Mouse (Mus musculus) MEL (cell line): ENCODE measurements around the gene Tsc22d3. TPM values are rescaled to one million over a fixed set of nuclear protein-coding genes. Genes with fewer than 3 reads are reported as not detected.

Source experiments
- DNase-seq: peaks from one replicate; pipeline ENCODE4 v3.0.0; 2011; ENCODE audit warnings: low read depth, low spot score
- H3K27ac ChIP-seq: 2 replicates; pipeline ENCODE4 v1.5.1; 2012; ENCODE audit warnings: low read depth, mild to moderate bottlenecking, control low read depth, low read length, moderate library complexity; ENCODE audit not compliant: control insufficient read depth
- H3K27me3 ChIP-seq, 2 experiments: fragments of 150-350 bp in 1 of 2; sonication (generic) in 1 of 2; 2 replicates each; pipeline ENCODE4 v1.6.1; 2012; ENCODE audit warnings: low read length in 2 of 2, mild to moderate bottlenecking in 2 of 2, improper control_type of control experiment in 1 of 2, moderate library complexity in 1 of 2; ENCODE audit not compliant: insufficient read depth in 2 of 2, control insufficient read depth in 1 of 2
- H3K36me3 ChIP-seq, 2 experiments: 2 replicates each; pipeline ENCODE4 v1.6.1; 2012 to 2014; ENCODE audit warnings: low read length in 2 of 2, improper control_type of control experiment in 1 of 2, inconsistent platforms in 1 of 2, mild to moderate bottlenecking in 1 of 2; ENCODE audit not compliant: insufficient read depth in 2 of 2, control insufficient read depth in 1 of 2
- H3K4me1 ChIP-seq, 2 experiments: fragments of 150-350 bp in 1 of 2; sonication (generic) in 1 of 2; 2 replicates each; pipeline ENCODE4 v1.6.1; 2012; ENCODE audit warnings: low read length in 2 of 2, improper control_type of control experiment in 1 of 2, mild to moderate bottlenecking in 1 of 2; ENCODE audit not compliant: insufficient read depth in 2 of 2, control insufficient read depth in 1 of 2
- H3K4me3 ChIP-seq, 2 experiments: fragments of 150-350 bp in 1 of 2; sonication (generic) in 1 of 2; 2 replicates each; pipeline ENCODE4 v1.5.1; 2012; ENCODE audit warnings: low read depth in 2 of 2, low read length in 2 of 2, mild to moderate bottlenecking in 2 of 2, moderate library complexity in 2 of 2, control low read depth in 1 of 2, improper control_type of control experiment in 1 of 2; ENCODE audit not compliant: control insufficient read depth in 1 of 2, insufficient read depth in 1 of 2
- H3K79me2 ChIP-seq: 2 replicates; pipeline ENCODE4 v1.6.1; 2012; ENCODE audit warnings: mild to moderate bottlenecking, low read length, moderate library complexity; ENCODE audit not compliant: control insufficient read depth, poor library complexity, insufficient read depth
- H3K9ac ChIP-seq: 2 replicates; pipeline ENCODE4 v1.6.1; 2012; ENCODE audit warnings: low read depth, mild to moderate bottlenecking, control low read depth, low read length, moderate library complexity; ENCODE audit not compliant: control insufficient read depth, poor library complexity, severe bottlenecking
- H3K9me3 ChIP-seq: fragments of 150-350 bp; sonication (generic); replicated peaks from 2 replicates; pipeline ENCODE4 v1.6.1; 2012; ENCODE audit warnings: mild to moderate bottlenecking, low read length, improper control_type of control experiment, moderate library complexity; ENCODE audit not compliant: insufficient read depth
- BHLHE40 ChIP-seq: IDR thresholded peaks from 2 replicates; pipeline ENCODE4 v1.6.1; 2012; ENCODE audit warnings: low read depth, mild to moderate bottlenecking, inconsistent platforms, low read length, improper control_type of control experiment, borderline replicate concordance
- CHD1 ChIP-seq: IDR thresholded peaks from 2 replicates; pipeline ENCODE4 v1.6.1; 2012; ENCODE audit warnings: low read depth, mild to moderate bottlenecking, inconsistent platforms, low read length, improper control_type of control experiment
- CHD2 ChIP-seq: IDR thresholded peaks from 2 replicates; pipeline ENCODE4 v1.6.1; 2011; ENCODE audit warnings: low read length, improper control_type of control experiment
- E2F4 ChIP-seq: IDR thresholded peaks from 2 replicates; pipeline ENCODE4 v1.6.1; 2011; ENCODE audit warnings: low read depth, low read length, improper control_type of control experiment, borderline replicate concordance
- EP300 ChIP-seq, 2 experiments: IDR thresholded peaks; 2 replicates each; pipeline ENCODE4 v1.6.1; 2011; ENCODE audit warnings: improper control_type of control experiment in 2 of 2, low read length in 2 of 2, low read depth in 1 of 2, mild to moderate bottlenecking in 1 of 2
- ETS1 ChIP-seq: IDR thresholded peaks from 2 replicates; pipeline ENCODE4 v1.6.1; 2012; ENCODE audit warnings: low read depth, mild to moderate bottlenecking, inconsistent platforms, low read length, improper control_type of control experiment, moderate library complexity
- GABPA ChIP-seq: IDR thresholded peaks from 2 replicates; pipeline ENCODE4 v1.6.1; 2012; ENCODE audit warnings: low read depth, mild to moderate bottlenecking, inconsistent platforms, low read length, improper control_type of control experiment, moderate library complexity
- GATA1 ChIP-seq: IDR thresholded peaks from 2 replicates; pipeline ENCODE4 v1.6.1; 2011; ENCODE audit warnings: low read depth, low read length, improper control_type of control experiment
- HCFC1 ChIP-seq: IDR thresholded peaks from 2 replicates; pipeline ENCODE4 v1.6.1; 2012; ENCODE audit warnings: low read depth, mild to moderate bottlenecking, inconsistent platforms, low read length, improper control_type of control experiment, moderate library complexity
- KAT2A ChIP-seq: conservative IDR thresholded peaks from 2 replicates; pipeline ENCODE4 v1.6.1; 2012; ENCODE audit warnings: low read depth, low read length, improper control_type of control experiment, inconsistent platforms
- MAFK ChIP-seq: IDR thresholded peaks from 2 replicates; pipeline ENCODE4 v1.6.1; 2011; ENCODE audit warnings: low read depth, mild to moderate bottlenecking, low read length, improper control_type of control experiment, borderline replicate concordance
- MAZ ChIP-seq: IDR thresholded peaks from 2 replicates; pipeline ENCODE4 v1.6.1; 2012; ENCODE audit warnings: low read depth, mild to moderate bottlenecking, inconsistent platforms, low read length, improper control_type of control experiment
- MEF2A ChIP-seq: IDR thresholded peaks from 2 replicates; pipeline ENCODE4 v1.6.1; 2014; ENCODE audit warnings: low read depth, mild to moderate bottlenecking, inconsistent platforms, low read length, improper control_type of control experiment; ENCODE audit not compliant: poor library complexity, insufficient replicate concordance, severe bottlenecking; ENCODE audit errors: extremely low read depth
- MXI1 ChIP-seq: IDR thresholded peaks from 2 replicates; pipeline ENCODE4 v1.6.1; 2011; ENCODE audit warnings: mild to moderate bottlenecking, low read depth, low read length, improper control_type of control experiment
- MYB ChIP-seq: IDR thresholded peaks from 2 replicates; pipeline ENCODE4 v1.6.1; 2011; ENCODE audit warnings: mild to moderate bottlenecking, low read depth, low read length, improper control_type of control experiment
- MYC ChIP-seq: IDR thresholded peaks from 2 replicates; pipeline ENCODE4 v1.6.1; 2011; ENCODE audit warnings: low read depth, mild to moderate bottlenecking, low read length, improper control_type of control experiment, moderate library complexity
- NRF1 ChIP-seq: IDR thresholded peaks from 2 replicates; pipeline ENCODE4 v1.6.1; 2014; ENCODE audit warnings: low read depth, mild to moderate bottlenecking, inconsistent platforms, low read length, improper control_type of control experiment, moderate library complexity; ENCODE audit not compliant: poor library complexity, insufficient read depth, severe bottlenecking
- POLR2AphosphoS2 ChIP-seq: IDR thresholded peaks from 2 replicates; pipeline ENCODE4 v1.6.1; 2011; ENCODE audit warnings: low read length, improper control_type of control experiment
- RCOR1 ChIP-seq: IDR thresholded peaks from 2 replicates; pipeline ENCODE4 v1.6.1; 2012; ENCODE audit warnings: low read depth, mild to moderate bottlenecking, inconsistent platforms, low read length, improper control_type of control experiment
- SIN3A ChIP-seq: IDR thresholded peaks from 2 replicates; pipeline ENCODE4 v1.6.1; 2012; ENCODE audit warnings: low read length, improper control_type of control experiment, inconsistent platforms
- TBP ChIP-seq: IDR thresholded peaks from 2 replicates; pipeline ENCODE4 v1.8.0; 2011; ENCODE audit warnings: low read depth, low read length, improper control_type of control experiment
- TCF12 ChIP-seq: IDR thresholded peaks from 2 replicates; pipeline ENCODE4 v1.6.1; 2014; ENCODE audit warnings: low read depth, mild to moderate bottlenecking, inconsistent platforms, low read length, improper control_type of control experiment, moderate library complexity
- USF1 ChIP-seq: IDR thresholded peaks from 2 replicates; pipeline ENCODE4 v1.6.1; 2014; ENCODE audit warnings: low read depth, mild to moderate bottlenecking, inconsistent platforms, low read length, improper control_type of control experiment, moderate library complexity
- USF2 ChIP-seq, 2 experiments: IDR thresholded peaks; 2 replicates each; pipeline ENCODE4 v1.6.1; 2011 to 2012; ENCODE audit warnings: improper control_type of control experiment in 2 of 2, low read length in 2 of 2, borderline replicate concordance in 1 of 2, inconsistent platforms in 1 of 2, low read depth in 1 of 2, mild to moderate bottlenecking in 1 of 2; ENCODE audit not compliant: insufficient read depth in 1 of 2
- ZC3H11A ChIP-seq: IDR thresholded peaks from 2 replicates; pipeline ENCODE4 v1.6.1; 2012; ENCODE audit warnings: low read depth, mild to moderate bottlenecking, inconsistent platforms, low read length, improper control_type of control experiment
- ZMIZ1 ChIP-seq: IDR thresholded peaks from 2 replicates; pipeline ENCODE4 v1.6.1; 2012; ENCODE audit warnings: low read depth, mild to moderate bottlenecking, inconsistent platforms, low read length, improper control_type of control experiment, moderate library complexity
- ZNF384 ChIP-seq: IDR thresholded peaks from 2 replicates; pipeline ENCODE4 v1.6.1; 2012; ENCODE audit warnings: low read depth, mild to moderate bottlenecking, inconsistent platforms, low read length, improper control_type of control experiment
- polyA plus RNA-seq, 2 experiments: library from polyadenylated mRNA; stranded (reverse) in 1 of 2; unstranded in 1 of 2; fragments of >175 nt in 1 of 2; fragments of >200 nt in 1 of 2; gene quantifications; 2 replicates each; pipeline versions ENCODE4 v1.2.1 to v1.2.4; 2012; ENCODE audit warnings: low replicate concordance in 2 of 2, low read depth in 1 of 2; ENCODE audit not compliant: insufficient read length in 2 of 2, insufficient read depth in 1 of 2, missing spikeins in 1 of 2
- total RNA-seq: library from RNA; depleted of rRNA; stranded (reverse); fragments of 300-350 nt; gene quantifications from 2 replicates; pipeline ENCODE4 v1.2.3, GENCODE M21; 2012

Gene Tsc22d3
- total and polyA plus RNA-seq, 3 experiments, result 29.5 to 32.7 TPM; not detected in 1

- TF ChIP-seq NRF1 (no peak), RCOR1 (peak; percentile 27; the same call in 1 of the 2 replicates), HCFC1 (no peak), CHD1 (no peak), MXI1 (no peak), USF2 (IDR thresholded peaks at IDR 0.05; ENCODE audit: borderline replicate concordance in 1 of 2, insufficient read depth in 1 of 2, low read depth in 1 of 2, low read length in 2 of 2) (no peak), KAT2A (no peak), GATA1 (peak; percentile 11; the same call in 1 of the 2 replicates), GABPA (no peak), USF1 (no peak), SIN3A (no peak), MYB (no peak), ZMIZ1 (no peak), EP300 (IDR thresholded peaks at IDR 0.05; ENCODE audit: low read depth in 1 of 2, low read length in 2 of 2) (peak in 1 of 2 experiments; percentile 52; a peak in 1 of 4 replicates), CHD2 (no peak), TBP (no peak)
- TF ChIP-seq, all 39 proteins: peak for 3
- H3K9ac ChIP-seq, result no peak overlapping the region
- no peaks in the 10 kb centered on the region for H3K27me3 ChIP-seq
- no peaks in the 10 kb centered on the region for H3K9me3 ChIP-seq
- peaks cover 18 to 31% of the 10 kb centered on the region in 2 experiments for H3K4me1 ChIP-seq
- peak; percentile 56 for DNase-seq
- H3K36me3 ChIP-seq, result peaks cover 0 to 32% of the 10 kb centered on the region in 2 experiments; a peak in 2 of 4 replicates
- no peaks in the 10 kb centered on the region for H3K79me2 ChIP-seq
- H3K4me3 ChIP-seq, result no peak overlapping the region
- no peak overlapping the region for H3K27ac ChIP-seq
Measured at GRCm38 (mm10) chrX:140569595-140569994, 30.9 kb downstream of the Tsc22d3 start.

GRCm38 (mm10) chrX:140567711-140568407 is 32.6 kb downstream of the Tsc22d3 start:
- H3K36me3 ChIP-seq, result peaks cover 0 to 27% of the 10 kb centered on the region in 2 experiments; a peak in 2 of 4 replicates
- TF ChIP-seq EP300 (IDR thresholded peaks at IDR 0.05; ENCODE audit: low read depth in 1 of 2, low read length in 2 of 2), result peak; percentile 93 to 99
- no peak for TF ChIP-seq MEF2A
- peak; percentile 98 for TF ChIP-seq TCF12
- 0 out of 2 replicates have a peak, but pooled peaks have one; percentile 29 for TF ChIP-seq POLR2AphosphoS2
- TF ChIP-seq ZNF384, result peak; percentile 40; the same call in 1 of the 2 replicates
- TF ChIP-seq MXI1, result peak; percentile 51
- no peak for TF ChIP-seq MAZ
- 0 out of 2 replicates have a peak, but pooled peaks have one; percentile 1 for TF ChIP-seq ZC3H11A
- peak; percentile 87 for TF ChIP-seq RCOR1
- TF ChIP-seq MAFK, result peak; percentile 68; the same call in 1 of the 2 replicates
- TF ChIP-seq USF2 (IDR thresholded peaks at IDR 0.05; ENCODE audit: borderline replicate concordance in 1 of 2, insufficient read depth in 1 of 2, low read depth in 1 of 2, low read length in 2 of 2), result no peak
- no peak for TF ChIP-seq E2F4
- 0 out of 2 replicates have a peak, but pooled peaks have one; percentile 22 for TF ChIP-seq TBP
- TF ChIP-seq ETS1, result peak; percentile 100
- peak; percentile 97 for TF ChIP-seq SIN3A
- TF ChIP-seq MYB, result peak; percentile 42
- TF ChIP-seq BHLHE40, result peak; percentile 74; the same call in 1 of the 2 replicates
- TF ChIP-seq MYC, result peak; percentile 82
- no peak for TF ChIP-seq CHD1

More at GRCm38 (mm10) chrX:140567711-140568407, 32.6 kb downstream of the Tsc22d3 start:
- no peaks in the 10 kb centered on the region for H3K79me2 ChIP-seq
- no peak overlapping the region for H3K4me3 ChIP-seq
- peaks cover 18 to 26% of the 10 kb centered on the region in 2 experiments for H3K4me1 ChIP-seq
- H3K9me3 ChIP-seq, result no peaks in the 10 kb centered on the region
- no peak overlapping the region for H3K9ac ChIP-seq
- H3K27ac ChIP-seq, result no peak overlapping the region
- peak; percentile 93 for DNase-seq
- H3K27me3 ChIP-seq, result no peaks in the 10 kb centered on the region
